Mouse (Mus musculus) left cerebral cortex, adult 2 months (tissue): ENCODE measurements at regions not wholly inside any gene's neighbourhood (a gene's known extent, or its start where the extent isn't known, plus 50 kb on each side); places are given as distances from the start of the nearest gene placed in this dataset.

Source experiments
- DNase-seq, 2 experiments: peaks; one replicate each; pipeline ENCODE4 v3.0.0; 2021 to 2022; ENCODE audit warnings: low spot score in 2 of 2, mixed read lengths in 1 of 2; ENCODE audit errors: extremely low spot score in 1 of 2
- H3K27ac ChIP-seq: fragments of 200-600 bp; 2 replicates; pipeline ENCODE4 v1.8.1; 2022
- H3K4me3 ChIP-seq: fragments of 200-600 bp; 2 replicates; pipeline ENCODE4 v1.8.1; 2022
- CTCF ChIP-seq: fragments of 200-600 bp; IDR thresholded peaks from 2 replicates; pipeline ENCODE4 v1.8.1; 2022; ENCODE audit warnings: antibody characterized with exemption, mild to moderate bottlenecking, moderate library complexity
- intact Hi-C: fragments of 180-260 bp; cut with DNase I; formaldehyde crosslinking; loops from one replicate; pipeline ENCODE4 v1.15.1; 2025

GRCm38 (mm10) chr7:117146809-117147208 is 234.0 kb upstream of the Xylt1 start:
- no peak for TF ChIP-seq CTCF
- no peak overlapping the region for H3K4me3 ChIP-seq
- intact Hi-C loops: loop anchor here (2.0 kb wide), 1 partner anchor 38 kb away; no protein-coding TSS in a partner anchor
- peak in 1 of 2 experiments; percentile 13 for DNase-seq
- H3K27ac ChIP-seq: peak overlapping the region; percentile 80

GRCm38 (mm10) chr7:117150355-117150754 is 230.4 kb upstream of the Xylt1 start:
- H3K4me3 ChIP-seq: no peak overlapping the region
- intact Hi-C loops: no loop called here

GRCm38 (mm10) chr7:117153826-117154550 is 226.8 kb upstream of the Xylt1 start:
- H3K4me3 ChIP-seq: no peak overlapping the region
- intact Hi-C loops: no loop called here
- DNase-seq: no peak
- no peak overlapping the region for H3K27ac ChIP-seq
- TF ChIP-seq CTCF: no peak

More at GRCm38 (mm10) chr7:117150355-117150754, 230.4 kb upstream of the Xylt1 start:
- no peak for TF ChIP-seq CTCF
- no peak overlapping the region for H3K27ac ChIP-seq
- DNase-seq: peak in 1 of 2 experiments; percentile 12

- DNase-seq: no peak
- Histone ChIP-seq H3K27ac (peak overlapping the region; percentile 28; the same call in 1 of the 2 replicates), H3K4me3 (no peak overlapping the region)
- intact Hi-C loops: no loop called here
- no peak for TF ChIP-seq CTCF
Observed at GRCm38 (mm10) chr7:117161193-117161908, 219.4 kb upstream of the Xylt1 start.

DNA sequence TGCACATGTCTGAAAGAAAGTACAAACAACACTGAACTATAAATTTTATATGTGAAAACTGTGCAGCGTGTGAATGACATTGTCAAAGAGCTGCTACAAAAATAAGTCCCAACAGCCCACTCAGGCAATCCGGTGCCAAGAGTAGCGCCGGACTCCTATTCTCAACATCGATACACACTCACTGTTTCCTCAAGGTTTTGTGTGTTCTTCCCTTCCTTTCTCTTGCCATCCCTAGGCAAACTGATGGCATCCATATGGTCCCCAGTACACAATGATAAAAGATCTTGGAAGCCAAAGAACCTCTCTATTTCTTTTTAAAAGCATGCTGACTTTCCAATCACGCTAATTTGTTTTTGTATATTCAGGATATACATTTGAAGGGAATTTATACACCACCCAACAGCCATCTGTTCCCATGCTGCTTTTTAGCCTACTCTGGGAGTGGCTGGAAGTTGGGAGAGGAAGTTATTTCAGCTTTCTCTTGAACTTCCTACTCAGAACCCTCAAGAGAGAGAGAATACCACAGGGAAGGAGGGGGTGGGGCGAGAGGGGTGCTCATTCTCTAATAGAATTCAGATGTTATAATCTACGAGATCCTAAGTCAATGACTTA is 205.9 kb upstream of the Xylt1 start:
- TF ChIP-seq CTCF: no peak
- H3K4me3 ChIP-seq: no peak overlapping the region
- peak; percentile 29 to 32 for DNase-seq
- H3K27ac ChIP-seq: peak overlapping the region; percentile 50; the same call in 1 of the 2 replicates
- intact Hi-C loops: loop anchor here (2.0 to 10.0 kb wide), 5 partner anchors 68 to 320 kb away; no protein-coding TSS in a partner anchor

- DNase-seq: no peak
- no peak overlapping the region for H3K4me3 ChIP-seq
- intact Hi-C loops: loop anchor here (10.0 kb wide), 1 partner anchor 479 kb away; no protein-coding TSS in a partner anchor
- peak; percentile 14 for TF ChIP-seq CTCF
- H3K27ac ChIP-seq: no peak overlapping the region
Observed at GRCm38 (mm10) chr7:117184011-117184410, 196.8 kb upstream of the Xylt1 start.

DNA sequence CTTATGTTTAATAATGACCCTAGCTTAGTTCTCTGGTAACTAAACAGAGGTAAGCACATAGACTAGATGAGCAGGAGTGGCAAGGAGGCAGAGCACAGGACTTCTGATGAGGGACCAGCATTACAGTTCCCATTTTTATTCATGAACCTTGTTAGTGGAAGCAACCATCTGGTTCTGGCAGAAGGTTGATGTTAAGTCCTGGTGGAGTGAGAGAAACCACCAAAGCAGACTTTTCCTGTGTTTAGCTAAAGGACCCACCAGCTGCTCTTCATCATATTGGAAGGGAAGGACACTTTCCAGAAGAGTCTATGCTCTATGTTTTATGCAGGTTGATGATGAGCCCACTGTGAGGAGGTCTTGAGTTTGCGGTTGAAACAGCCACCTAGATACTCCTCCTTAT is 194.9 kb upstream of the Xylt1 start:
- intact Hi-C loops: loop anchor here (10.0 kb wide), 1 partner anchor 481 kb away; no protein-coding TSS in a partner anchor
- no peak for TF ChIP-seq CTCF
- H3K27ac ChIP-seq: no peak overlapping the region
- H3K4me3 ChIP-seq: no peak overlapping the region
- no peak for DNase-seq

DNA sequence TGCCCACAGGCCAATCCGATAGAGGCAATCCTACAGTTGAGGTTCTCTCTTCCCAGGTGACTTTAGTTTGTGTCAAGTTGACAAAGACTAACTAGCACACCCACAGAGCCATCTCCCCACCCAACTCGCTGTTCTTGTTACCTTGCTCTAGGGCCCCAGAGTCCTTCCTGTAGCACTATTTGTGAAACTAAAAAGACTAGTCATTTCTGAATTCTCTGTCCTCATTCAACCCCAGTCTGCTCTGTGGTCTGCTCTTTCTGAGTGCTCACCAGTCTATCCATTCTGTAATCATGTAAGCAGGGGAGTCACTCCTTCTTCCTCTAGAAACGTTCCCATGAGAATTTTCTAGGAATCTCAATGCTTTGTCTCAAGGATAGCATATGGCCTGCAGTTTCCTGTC is 184.2 kb upstream of the Xylt1 start:
- TF ChIP-seq CTCF: no peak
- no peak for DNase-seq
- intact Hi-C loops: no loop called here
- H3K27ac ChIP-seq: no peak overlapping the region
- H3K4me3 ChIP-seq: no peak overlapping the region

DNA sequence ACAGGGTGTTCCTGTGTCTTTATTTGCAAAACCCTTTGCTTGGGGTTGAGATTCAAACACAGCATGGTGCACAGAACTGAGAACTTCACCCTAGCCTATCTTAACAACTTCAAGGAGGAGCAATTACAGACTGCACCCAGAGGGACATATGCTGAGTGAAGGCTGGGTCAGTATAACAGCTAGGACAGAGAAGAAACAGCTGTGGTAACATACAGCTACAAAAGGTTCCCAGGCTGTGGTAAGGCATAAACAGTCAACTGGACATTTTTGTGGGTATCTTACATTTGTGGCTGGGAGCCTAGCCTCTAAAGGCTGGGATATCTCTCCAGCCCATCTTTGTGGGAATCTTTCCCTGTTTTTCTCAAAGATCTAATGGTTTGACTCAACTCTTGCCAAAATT is 154.5 kb upstream of the Xylt1 start:
- no peak overlapping the region for H3K27ac ChIP-seq
- intact Hi-C loops: no loop called here
- no peak for TF ChIP-seq CTCF
- no peak overlapping the region for H3K4me3 ChIP-seq
- no peak for DNase-seq

GRCm38 (mm10) chr7:117229619-117230018 is 151.2 kb upstream of the Xylt1 start:
- Histone ChIP-seq H3K27ac (no peak overlapping the region), H3K4me3 (no peak overlapping the region)
- intact Hi-C loops: no loop called here
- no peak for DNase-seq
- no peak for TF ChIP-seq CTCF

GRCm38 (mm10) chr7:117256819-117257218 is 124.0 kb upstream of the Xylt1 start:
- intact Hi-C loops: loop anchor here (5.0 kb wide), 1 partner anchor 80 kb away; no protein-coding TSS in a partner anchor
- no peak overlapping the region for H3K27ac ChIP-seq
- no peak for DNase-seq
- H3K4me3 ChIP-seq: no peak overlapping the region
- no peak for TF ChIP-seq CTCF

GRCm38 (mm10) chr7:117258557-117258956 is 122.2 kb upstream of the Xylt1 start:
- DNase-seq: no peak
- Histone ChIP-seq H3K4me3 (no peak overlapping the region), H3K27ac (peak overlapping the region; percentile 28; the same call in 1 of the 2 replicates)
- no peak for TF ChIP-seq CTCF
- intact Hi-C loops: loop anchor here (5.0 kb wide), 1 partner anchor 81 kb away; no protein-coding TSS in a partner anchor
